Mouse (Mus musculus) MEL (cell line): ENCODE results near the gene Arf6. TPM values are rescaled to one million over a fixed set of nuclear protein-coding genes. Genes with fewer than 3 reads are reported as not detected.

Experiments used
- DNase-seq: peaks from one replicate; pipeline ENCODE4 v3.0.0; 2011; ENCODE audit warnings: low read depth, low spot score
- H3K27ac ChIP-seq: 2 replicates; pipeline ENCODE4 v1.5.1; 2012; ENCODE audit warnings: low read depth, mild to moderate bottlenecking, control low read depth, low read length, moderate library complexity; ENCODE audit not compliant: control insufficient read depth
- H3K27me3 ChIP-seq, 2 experiments: fragments of 150-350 bp in 1 of 2; sonication (generic) in 1 of 2; 2 replicates each; pipeline ENCODE4 v1.6.1; 2012; ENCODE audit warnings: low read length in 2 of 2, mild to moderate bottlenecking in 2 of 2, improper control_type of control experiment in 1 of 2, moderate library complexity in 1 of 2; ENCODE audit not compliant: insufficient read depth in 2 of 2, control insufficient read depth in 1 of 2
- H3K36me3 ChIP-seq, 2 experiments: 2 replicates each; pipeline ENCODE4 v1.6.1; 2012 to 2014; ENCODE audit warnings: low read length in 2 of 2, improper control_type of control experiment in 1 of 2, inconsistent platforms in 1 of 2, mild to moderate bottlenecking in 1 of 2; ENCODE audit not compliant: insufficient read depth in 2 of 2, control insufficient read depth in 1 of 2
- H3K4me1 ChIP-seq, 2 experiments: fragments of 150-350 bp in 1 of 2; sonication (generic) in 1 of 2; 2 replicates each; pipeline ENCODE4 v1.6.1; 2012; ENCODE audit warnings: low read length in 2 of 2, improper control_type of control experiment in 1 of 2, mild to moderate bottlenecking in 1 of 2; ENCODE audit not compliant: insufficient read depth in 2 of 2, control insufficient read depth in 1 of 2
- H3K4me3 ChIP-seq, 2 experiments: fragments of 150-350 bp in 1 of 2; sonication (generic) in 1 of 2; 2 replicates each; pipeline ENCODE4 v1.5.1; 2012; ENCODE audit warnings: low read depth in 2 of 2, low read length in 2 of 2, mild to moderate bottlenecking in 2 of 2, moderate library complexity in 2 of 2, control low read depth in 1 of 2, improper control_type of control experiment in 1 of 2; ENCODE audit not compliant: control insufficient read depth in 1 of 2, insufficient read depth in 1 of 2
- H3K79me2 ChIP-seq: 2 replicates; pipeline ENCODE4 v1.6.1; 2012; ENCODE audit warnings: mild to moderate bottlenecking, low read length, moderate library complexity; ENCODE audit not compliant: control insufficient read depth, poor library complexity, insufficient read depth
- H3K9ac ChIP-seq: 2 replicates; pipeline ENCODE4 v1.6.1; 2012; ENCODE audit warnings: low read depth, mild to moderate bottlenecking, control low read depth, low read length, moderate library complexity; ENCODE audit not compliant: control insufficient read depth, poor library complexity, severe bottlenecking
- H3K9me3 ChIP-seq: fragments of 150-350 bp; sonication (generic); replicated peaks from 2 replicates; pipeline ENCODE4 v1.6.1; 2012; ENCODE audit warnings: mild to moderate bottlenecking, low read length, improper control_type of control experiment, moderate library complexity; ENCODE audit not compliant: insufficient read depth
- CTCF ChIP-seq, 3 experiments: IDR thresholded peaks in 2 of 3; conservative IDR thresholded peaks in 1 of 3; 2 replicates each; pipeline ENCODE4 v1.5.1; 2011 to 2012; ENCODE audit warnings: low read length in 3 of 3, low read depth in 2 of 3, mild to moderate bottlenecking in 2 of 3, improper control_type of control experiment in 1 of 3, inconsistent platforms in 1 of 3, mixed read lengths in 1 of 3, moderate library complexity in 1 of 3; ENCODE audit not compliant: control insufficient read depth in 1 of 3, insufficient read depth in 1 of 3, poor library complexity in 1 of 3, severe bottlenecking in 1 of 3
- ETS1 ChIP-seq: IDR thresholded peaks from 2 replicates; pipeline ENCODE4 v1.6.1; 2012; ENCODE audit warnings: low read depth, mild to moderate bottlenecking, inconsistent platforms, low read length, improper control_type of control experiment, moderate library complexity
- GATA1 ChIP-seq: IDR thresholded peaks from 2 replicates; pipeline ENCODE4 v1.6.1; 2011; ENCODE audit warnings: low read depth, low read length, improper control_type of control experiment
- HCFC1 ChIP-seq: IDR thresholded peaks from 2 replicates; pipeline ENCODE4 v1.6.1; 2012; ENCODE audit warnings: low read depth, mild to moderate bottlenecking, inconsistent platforms, low read length, improper control_type of control experiment, moderate library complexity
- KAT2A ChIP-seq: conservative IDR thresholded peaks from 2 replicates; pipeline ENCODE4 v1.6.1; 2012; ENCODE audit warnings: low read depth, low read length, improper control_type of control experiment, inconsistent platforms
- MAFK ChIP-seq: IDR thresholded peaks from 2 replicates; pipeline ENCODE4 v1.6.1; 2011; ENCODE audit warnings: low read depth, mild to moderate bottlenecking, low read length, improper control_type of control experiment, borderline replicate concordance
- MAX ChIP-seq: IDR thresholded peaks from 2 replicates; pipeline ENCODE4 v1.6.1; 2011; ENCODE audit warnings: low read length, improper control_type of control experiment
- MEF2A ChIP-seq: IDR thresholded peaks from 2 replicates; pipeline ENCODE4 v1.6.1; 2014; ENCODE audit warnings: low read depth, mild to moderate bottlenecking, inconsistent platforms, low read length, improper control_type of control experiment; ENCODE audit not compliant: poor library complexity, insufficient replicate concordance, severe bottlenecking; ENCODE audit errors: extremely low read depth
- MYC ChIP-seq: IDR thresholded peaks from 2 replicates; pipeline ENCODE4 v1.6.1; 2011; ENCODE audit warnings: low read depth, mild to moderate bottlenecking, low read length, improper control_type of control experiment, moderate library complexity
- NELFE ChIP-seq: IDR thresholded peaks from 2 replicates; pipeline ENCODE4 v1.6.1; 2011; ENCODE audit warnings: low read depth, low read length, improper control_type of control experiment
- NRF1 ChIP-seq: IDR thresholded peaks from 2 replicates; pipeline ENCODE4 v1.6.1; 2014; ENCODE audit warnings: low read depth, mild to moderate bottlenecking, inconsistent platforms, low read length, improper control_type of control experiment, moderate library complexity; ENCODE audit not compliant: poor library complexity, insufficient read depth, severe bottlenecking
- RAD21 ChIP-seq: IDR thresholded peaks from 2 replicates; pipeline ENCODE4 v1.6.1; 2011; ENCODE audit warnings: mild to moderate bottlenecking, low read depth, low read length, improper control_type of control experiment
- SIN3A ChIP-seq: IDR thresholded peaks from 2 replicates; pipeline ENCODE4 v1.6.1; 2012; ENCODE audit warnings: low read length, improper control_type of control experiment, inconsistent platforms
- TAL1 ChIP-seq: IDR thresholded peaks from 2 replicates; pipeline ENCODE4 v1.6.1; 2012; ENCODE audit warnings: mild to moderate bottlenecking, inconsistent platforms, low read length, moderate library complexity, mixed read lengths
- USF1 ChIP-seq: IDR thresholded peaks from 2 replicates; pipeline ENCODE4 v1.6.1; 2014; ENCODE audit warnings: low read depth, mild to moderate bottlenecking, inconsistent platforms, low read length, improper control_type of control experiment, moderate library complexity
- ZNF384 ChIP-seq: IDR thresholded peaks from 2 replicates; pipeline ENCODE4 v1.6.1; 2012; ENCODE audit warnings: low read depth, mild to moderate bottlenecking, inconsistent platforms, low read length, improper control_type of control experiment
- polyA plus RNA-seq, 2 experiments: library from polyadenylated mRNA; stranded (reverse) in 1 of 2; unstranded in 1 of 2; fragments of >175 nt in 1 of 2; fragments of >200 nt in 1 of 2; gene quantifications; 2 replicates each; pipeline versions ENCODE4 v1.2.1 to v1.2.4; 2012; ENCODE audit warnings: low replicate concordance in 2 of 2, low read depth in 1 of 2; ENCODE audit not compliant: insufficient read length in 2 of 2, insufficient read depth in 1 of 2, missing spikeins in 1 of 2
- total RNA-seq: library from RNA; depleted of rRNA; stranded (reverse); fragments of 300-350 nt; gene quantifications from 2 replicates; pipeline ENCODE4 v1.2.3, GENCODE M21; 2012

Arf6 gene
- total and polyA plus RNA-seq, 3 experiments: 140 to 192 (median 181) TPM

DNA sequence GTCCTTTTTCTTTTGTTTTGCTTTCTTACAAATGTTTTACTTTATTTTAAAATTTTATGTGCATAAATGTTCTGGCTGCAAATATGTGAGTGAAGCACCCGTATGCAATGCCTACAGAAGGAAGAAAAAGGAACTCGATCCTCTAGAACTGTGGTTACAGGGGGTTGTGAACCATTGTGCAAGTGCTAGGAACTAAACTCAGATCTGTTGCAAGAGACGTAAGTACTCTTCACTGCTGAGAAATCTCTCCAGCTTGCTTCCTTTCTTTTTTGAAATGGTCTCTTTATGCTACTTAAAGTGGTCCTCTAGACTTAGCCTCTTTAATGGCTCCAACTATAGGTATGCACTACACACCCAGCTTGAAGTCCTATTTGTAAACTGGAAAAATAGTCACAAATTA, 40.8 kb upstream of the Arf6 start:
- DNase-seq: no peak
- peaks cover 13 to 36% of the 10 kb centered on the region in 2 experiments for H3K36me3 ChIP-seq
- no peak overlapping the region for H3K9ac ChIP-seq
- TF ChIP-seq NELFE (no peak), MAX (no peak), GATA1 (no peak), ETS1 (no peak), MAFK (no peak), TAL1 (no peak), NRF1 (no peak), MEF2A (no peak), KAT2A (no peak), SIN3A (no peak), RAD21 (no peak), USF1 (no peak), MYC (no peak)
- no peak overlapping the region for H3K27ac ChIP-seq
- H3K27me3 ChIP-seq: no peaks in the 10 kb centered on the region
- H3K4me3 ChIP-seq: no peak overlapping the region
- no peaks in the 10 kb centered on the region; the same call in 1 of the 2 replicates for H3K79me2 ChIP-seq
- H3K9me3 ChIP-seq: no peaks in the 10 kb centered on the region
- peaks cover 3 to 5% of the 10 kb centered on the region in 2 experiments; a peak in 3 of 4 replicates for H3K4me1 ChIP-seq

DNA sequence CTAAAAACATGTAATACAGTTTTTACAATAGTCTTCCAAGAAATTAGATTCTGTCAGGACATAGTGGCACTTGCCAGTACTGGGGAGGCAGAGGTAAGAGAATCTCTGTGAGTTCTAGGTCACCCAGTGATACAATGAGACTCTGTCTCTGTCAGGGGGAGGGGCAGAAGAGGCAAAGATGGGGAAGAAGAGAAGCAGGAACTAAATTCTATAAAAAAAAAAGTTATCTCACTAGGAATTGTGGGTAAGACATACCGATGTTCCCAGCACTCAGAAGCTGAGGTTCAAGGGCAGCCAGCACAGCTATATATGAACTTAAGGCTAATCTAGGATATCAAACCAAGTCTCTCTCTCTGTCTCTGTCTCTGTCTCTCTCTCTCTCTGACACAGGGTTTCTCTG, 39.8 kb upstream of the Arf6 start:
- Histone ChIP-seq H3K4me3 (no peak overlapping the region), H3K36me3 (peaks cover 13 to 39% of the 10 kb centered on the region in 2 experiments), H3K27me3 (no peaks in the 10 kb centered on the region), H3K79me2 (no peaks in the 10 kb centered on the region; the same call in 1 of the 2 replicates), H3K27ac (no peak overlapping the region; the same call in 1 of the 2 replicates), H3K9me3 (no peaks in the 10 kb centered on the region), H3K9ac (no peak overlapping the region), H3K4me1 (peaks cover 3 to 5% of the 10 kb centered on the region in 2 experiments; a peak in 3 of 4 replicates)
- TF ChIP-seq CTCF (IDR thresholded peaks at IDR 0.05 in 2 of 3, conservative IDR thresholded peaks at IDR 0.05 in 1 of 3; ENCODE audit: control insufficient read depth in 1 of 3, insufficient read depth in 1 of 3, low read depth in 2 of 3, low read length in 3 of 3, poor library complexity in 1 of 3, severe bottlenecking in 1 of 3) (no peak), ZNF384 (peak; percentile 90), HCFC1 (no peak), TAL1 (0 out of 2 replicates have a peak, but pooled peaks have one; percentile 18)
- DNase-seq: peak; percentile 64
